Mouse (Mus musculus) forebrain, embryonic 14.5 days (tissue): ENCODE measurements around the gene Wnt9b. TPM values are rescaled to one million over a fixed set of nuclear protein-coding genes. Genes with fewer than 3 reads are reported as not detected.

Experiments
- ATAC-seq: fragments of 200-750 bp; cut with Nextera tagmentation; 2 replicates; pipeline ENCODE4 v1.8.0; 2017; ENCODE audit warnings: mild to moderate bottlenecking, moderate library complexity
- DNase-seq: peaks from one replicate; pipeline ENCODE4 v3.0.0-alpha.2; 2015; ENCODE audit warnings: low spot score
- H3K27ac ChIP-seq: fragments of 300-500 bp; sonication (generic); 2 replicates; pipeline ENCODE4 v1.5.1; 2014; ENCODE audit warnings: low read depth, mild to moderate bottlenecking, control low read depth, low read length, moderate library complexity
- H3K27me3 ChIP-seq: fragments of 300-500 bp; sonication (generic); replicated peaks from 2 replicates; pipeline ENCODE4 v1.6.1; 2014; ENCODE audit warnings: low read length, control low read depth, mixed read lengths; ENCODE audit not compliant: control insufficient read depth, insufficient read depth
- H3K36me3 ChIP-seq: fragments of 300-500 bp; sonication (generic); 2 replicates; pipeline ENCODE4 v1.6.1; 2014; ENCODE audit warnings: low read length, control low read depth; ENCODE audit not compliant: control insufficient read depth, insufficient read depth
- H3K4me1 ChIP-seq: fragments of 300-500 bp; sonication (generic); 2 replicates; pipeline ENCODE4 v1.6.1; 2014; ENCODE audit warnings: antibody characterized with exemption, low read length, control low read depth; ENCODE audit not compliant: control insufficient read depth, insufficient read depth
- H3K4me2 ChIP-seq: fragments of 300-500 bp; sonication (generic); 2 replicates; pipeline ENCODE4 v1.6.1; 2014; ENCODE audit warnings: mild to moderate bottlenecking, control low read depth, low read length
- H3K4me3 ChIP-seq: fragments of 300-500 bp; sonication (generic); 2 replicates; pipeline ENCODE4 v1.5.1; 2014; ENCODE audit warnings: low read depth, low read length, control low read depth
- H3K9ac ChIP-seq: fragments of 300-500 bp; sonication (generic); 2 replicates; pipeline ENCODE4 v1.6.1; 2014; ENCODE audit warnings: mild to moderate bottlenecking, low read length, control low read depth, moderate library complexity
- H3K9me3 ChIP-seq: fragments of 300-500 bp; sonication (generic); replicated peaks from 2 replicates; pipeline ENCODE4 v1.6.1; 2016; ENCODE audit warnings: low read length, control low read depth, mixed read lengths; ENCODE audit not compliant: control insufficient read depth
- whole genome bisulfite sequencing: fragments of 180-500 bp; shearing (Covaris S2); extraction: QIAGEN DNeasy Blood & Tissue Kit; methylation state at CpG from one replicate; pipeline ENCODE4 v1.1.7; 2014; 5-methylcytosine and 5-hydroxymethylcytosine counted together
- polyA plus RNA-seq: library from polyadenylated mRNA; unstranded; fragments of >200 nt; fragmentation: Nextera tagmentation; extraction: Ambion mirVana; gene quantifications from 2 replicates; pipeline ENCODE4 v1.2.1, GENCODE M21; 2014

The Wnt9b gene
- polyA plus RNA-seq, 1 experiment from 2014 or later = 0.10 TPM

DNA sequence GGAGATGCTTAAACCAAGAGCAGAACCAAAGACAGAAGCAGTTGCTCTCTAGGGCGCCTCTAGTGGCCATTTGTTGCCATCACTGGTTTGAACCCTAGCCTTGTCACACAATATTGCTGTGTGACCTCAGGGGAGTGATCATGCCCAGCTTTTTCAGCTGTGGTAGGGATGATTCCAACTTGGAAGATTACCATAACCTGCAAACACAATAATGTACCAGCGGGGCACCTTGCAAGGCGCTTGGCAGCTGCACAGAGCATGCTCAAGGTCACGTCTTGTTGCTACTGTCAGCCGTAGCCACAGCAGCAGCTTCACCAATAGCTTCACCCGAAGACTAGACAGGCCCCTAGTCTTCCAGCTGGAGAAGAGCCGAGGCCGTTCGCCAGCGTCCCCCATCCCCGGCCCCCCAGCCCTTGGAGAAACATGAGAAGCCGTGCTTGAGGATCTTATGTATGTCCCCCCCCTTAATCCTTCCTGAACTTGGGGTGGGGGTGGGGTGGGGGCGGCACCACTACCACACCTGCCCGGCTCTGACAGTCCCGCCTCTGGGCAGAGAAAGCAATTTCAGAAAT is 28.1 kb downstream of the Wnt9b start:
- peak overlapping the region; percentile 5; the same call in 1 of the 2 replicates for H3K27ac ChIP-seq
- no peak overlapping the region; the same call in 1 of the 2 replicates for H3K9ac ChIP-seq
- H3K4me1 ChIP-seq = peaks cover 4% of the 10 kb centered on the region; the same call in 1 of the 2 replicates
- H3K9me3 ChIP-seq = no peaks in the 10 kb centered on the region
- peak overlapping the region; percentile 28 for H3K4me2 ChIP-seq
- H3K27me3 ChIP-seq = no peaks in the 10 kb centered on the region
- 30% methylated on average over 15 of the region's 15 CpGs for WGBS
- ATAC-seq = peak; percentile 48; the same call in 1 of the 2 replicates
- H3K4me3 ChIP-seq = no peak overlapping the region
- H3K36me3 ChIP-seq = no peaks in the 10 kb centered on the region
- peak; percentile 44 for DNase-seq

- 84% methylated on average over 5 of the region's 5 CpGs for WGBS
- H3K27me3 ChIP-seq = no peaks in the 10 kb centered on the region
- H3K36me3 ChIP-seq = no peaks in the 10 kb centered on the region
- no peak overlapping the region for H3K9ac ChIP-seq
- ATAC-seq = no peak
- no peak overlapping the region for H3K27ac ChIP-seq
- H3K4me2 ChIP-seq = no peak overlapping the region
- H3K4me3 ChIP-seq = no peak overlapping the region
- DNase-seq = no peak
- no peaks in the 10 kb centered on the region for H3K9me3 ChIP-seq
- peaks cover 4% of the 10 kb centered on the region; the same call in 1 of the 2 replicates for H3K4me1 ChIP-seq
Measured at GRCm38 (mm10) chr11:103719436-103719835, 30.2 kb downstream of the Wnt9b start.

GRCm38 (mm10) chr11:103716971-103717370 is 32.6 kb downstream of the Wnt9b start:
- DNase-seq = no peak
- Histone ChIP-seq H3K9me3 (no peaks in the 10 kb centered on the region), H3K4me1 (peaks cover 4% of the 10 kb centered on the region; the same call in 1 of the 2 replicates), H3K9ac (no peak overlapping the region), H3K36me3 (no peaks in the 10 kb centered on the region), H3K27me3 (no peaks in the 10 kb centered on the region), H3K27ac (no peak overlapping the region), H3K4me3 (no peak overlapping the region), H3K4me2 (no peak overlapping the region)
- WGBS = 37% methylated on average over 9 of the region's 9 CpGs
- ATAC-seq = no peak

DNA sequence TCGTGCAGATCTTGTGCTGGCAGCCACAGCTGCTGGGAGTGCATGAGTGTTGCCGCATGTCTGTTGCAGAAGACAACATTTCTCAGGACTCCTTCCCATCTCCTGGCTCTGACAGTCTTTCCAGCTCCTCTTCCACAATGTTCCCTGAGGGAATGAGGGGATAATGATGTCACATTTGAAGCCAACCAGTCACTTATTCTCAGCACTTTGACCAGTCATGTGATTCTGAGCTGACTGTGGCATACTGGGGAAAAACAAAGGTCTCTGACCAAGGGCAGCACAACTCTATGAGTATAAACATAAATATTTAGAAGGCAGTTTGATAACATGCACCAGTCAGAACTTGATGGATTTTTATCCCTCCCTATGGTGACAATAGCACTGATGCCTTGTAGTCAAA is 35.5 kb downstream of the Wnt9b start:
- ATAC-seq = no peak
- no peak overlapping the region for H3K9ac ChIP-seq
- WGBS = 84% methylated on average over 2 of the region's 2 CpGs

GRCm38 (mm10) chr11:103711851-103712587 is 37.6 kb downstream of the Wnt9b start:
- Histone ChIP-seq H3K4me1 (no peaks in the 10 kb centered on the region), H3K27me3 (no peaks in the 10 kb centered on the region), H3K27ac (no peak overlapping the region), H3K4me2 (no peak overlapping the region), H3K4me3 (no peak overlapping the region), H3K9me3 (no peaks in the 10 kb centered on the region), H3K36me3 (no peaks in the 10 kb centered on the region), H3K9ac (no peak overlapping the region)
- no peak for ATAC-seq
- 53% methylated on average over 28 of the region's 28 CpGs for WGBS
- no peak for DNase-seq

More for the DNA sequence above, 35.5 kb downstream of the Wnt9b start:
- Histone ChIP-seq H3K27ac (no peak overlapping the region), H3K4me2 (no peak overlapping the region), H3K27me3 (no peaks in the 10 kb centered on the region), H3K4me1 (no peaks in the 10 kb centered on the region), H3K36me3 (no peaks in the 10 kb centered on the region), H3K9me3 (no peaks in the 10 kb centered on the region), H3K4me3 (no peak overlapping the region)
- no peak for DNase-seq

GRCm38 (mm10) chr11:103709982-103710381 is 39.6 kb downstream of the Wnt9b start:
- Histone ChIP-seq H3K36me3 (no peaks in the 10 kb centered on the region), H3K27me3 (no peaks in the 10 kb centered on the region), H3K9me3 (no peaks in the 10 kb centered on the region), H3K27ac (no peak overlapping the region), H3K4me1 (no peaks in the 10 kb centered on the region), H3K4me2 (no peak overlapping the region), H3K9ac (no peak overlapping the region), H3K4me3 (no peak overlapping the region)
- no peak for DNase-seq
- 92% methylated on average over 1 of the region's 1 CpGs for WGBS
- ATAC-seq = no peak

GRCm38 (mm10) chr11:103707005-103707404 is 42.6 kb downstream of the Wnt9b start:
- 63% methylated on average over 8 of the region's 8 CpGs for WGBS
- H3K4me3 ChIP-seq = no peak overlapping the region
- H3K27ac ChIP-seq = no peak overlapping the region
- no peaks in the 10 kb centered on the region for H3K4me1 ChIP-seq
- H3K9me3 ChIP-seq = no peaks in the 10 kb centered on the region
- H3K4me2 ChIP-seq = no peak overlapping the region
- H3K9ac ChIP-seq = no peak overlapping the region
- H3K27me3 ChIP-seq = no peaks in the 10 kb centered on the region
- no peak for DNase-seq
- H3K36me3 ChIP-seq = no peaks in the 10 kb centered on the region
- no peak for ATAC-seq

GRCm38 (mm10) chr11:103698226-103698625 is 51.4 kb downstream of the Wnt9b start:
- Histone ChIP-seq H3K4me1 (peaks cover 3% of the 10 kb centered on the region; the same call in 1 of the 2 replicates), H3K36me3 (no peaks in the 10 kb centered on the region), H3K4me2 (peak overlapping the region; percentile 68), H3K4me3 (peak overlapping the region; percentile 53), H3K27ac (peak overlapping the region; percentile 96), H3K27me3 (no peaks in the 10 kb centered on the region), H3K9me3 (no peaks in the 10 kb centered on the region), H3K9ac (peak overlapping the region; percentile 66)
- DNase-seq = no peak
- WGBS = 63% methylated on average over 2 of the region's 2 CpGs
- no peak for ATAC-seq
